Mouse (Mus musculus) limb, embryonic 14.5 days (tissue): ENCODE measurements around the gene Zfp612. TPM values are rescaled to one million over a fixed set of nuclear protein-coding genes. Genes with fewer than 3 reads are reported as not detected.

Source experiments
- ATAC-seq: fragments of 200-750 bp; cut with Nextera tagmentation; 2 replicates; pipeline ENCODE4 v1.8.0; 2017; ENCODE audit warnings: low read depth, moderate number of reproducible peaks, moderate TSS enrichment; ENCODE audit not compliant: low FRiP score
- DNase-seq: peaks from one replicate; pipeline ENCODE4 v3.0.0-alpha.2; 2015; ENCODE audit warnings: low spot score
- H3K27ac ChIP-seq: fragments of 300-500 bp; sonication (generic); replicated peaks from 2 replicates; pipeline ENCODE4 v1.5.1; 2014; ENCODE audit warnings: low read depth, mild to moderate bottlenecking, low read length, moderate library complexity, mixed read lengths
- H3K27me3 ChIP-seq: fragments of 300-500 bp; sonication (generic); 2 replicates; pipeline ENCODE4 v1.6.1; 2014; ENCODE audit warnings: low read length, mixed read lengths; ENCODE audit not compliant: control insufficient read depth, insufficient read depth
- H3K36me3 ChIP-seq: fragments of 300-500 bp; sonication (generic); 2 replicates; pipeline ENCODE4 v1.6.1; 2014; ENCODE audit warnings: mild to moderate bottlenecking, low read length, moderate library complexity, mixed read lengths; ENCODE audit not compliant: control insufficient read depth, insufficient read depth
- H3K4me1 ChIP-seq: fragments of 300-500 bp; sonication (generic); 2 replicates; pipeline ENCODE4 v1.6.1; 2014; ENCODE audit warnings: antibody characterized with exemption, low read length, mixed read lengths; ENCODE audit not compliant: control insufficient read depth, insufficient read depth
- H3K4me2 ChIP-seq: fragments of 300-500 bp; sonication (generic); replicated peaks from 2 replicates; pipeline ENCODE4 v1.6.1; 2014; ENCODE audit warnings: low read depth, mild to moderate bottlenecking, low read length, moderate library complexity; ENCODE audit not compliant: severe bottlenecking
- H3K4me3 ChIP-seq: fragments of 300-500 bp; sonication (generic); replicated peaks from 2 replicates; pipeline ENCODE4 v1.5.1; 2014; ENCODE audit warnings: low read length
- H3K9ac ChIP-seq: fragments of 300-500 bp; sonication (generic); 2 replicates; pipeline ENCODE4 v1.6.1; 2014; ENCODE audit warnings: mild to moderate bottlenecking, low read depth, low read length, moderate library complexity; ENCODE audit not compliant: severe bottlenecking
- H3K9me3 ChIP-seq: fragments of 300-500 bp; sonication (generic); 2 replicates; pipeline ENCODE4 v1.6.1; 2016; ENCODE audit warnings: low read length; ENCODE audit not compliant: control insufficient read depth
- POLR2A ChIP-seq: fragments of 200-500 bp; IDR thresholded peaks from 2 replicates; pipeline ENCODE4 v1.8.0; 2012; ENCODE audit warnings: inconsistent platforms, mild to moderate bottlenecking, moderate library complexity, borderline replicate concordance; ENCODE audit not compliant: insufficient read depth, insufficient read length; ENCODE audit errors: extremely low read depth
- WGBS: fragments of 180-500 bp; shearing (Covaris S2); extraction: QIAGEN DNeasy Blood & Tissue Kit; methylation state at CpG from one replicate; pipeline ENCODE4 v1.1.7; 2014; 5-methylcytosine and 5-hydroxymethylcytosine counted together
- polyA plus RNA-seq, 2 experiments: library from polyadenylated mRNA; depleted of rRNA in 1 of 2; stranded (reverse) in 1 of 2; unstranded in 1 of 2; fragments of >200 nt; fragmentation: Nextera tagmentation in 1 of 2; extraction: Ambion mirVana in 1 of 2; gene quantifications; 2 replicates each; pipeline versions ENCODE4 v1.2.1 to v1.2.3; 2012 to 2014

The Zfp612 gene
- polyA plus RNA-seq, 2 experiments, result 7.8 to 8.8 TPM

GRCm38 (mm10) chr8:110119715-110120114 is 40.2 kb downstream of the Zfp612 start:
- WGBS, result 47% methylated on average over 6 of the region's 6 CpGs
- H3K27ac ChIP-seq, result no peak overlapping the region
- no peak for DNase-seq
- no peaks in the 10 kb centered on the region for H3K9me3 ChIP-seq
- TF ChIP-seq POLR2A, result no peak
- H3K4me1 ChIP-seq, result no peaks in the 10 kb centered on the region
- H3K4me2 ChIP-seq, result no peak overlapping the region
- ATAC-seq, result no peak
- H3K4me3 ChIP-seq, result no peak overlapping the region
- H3K36me3 ChIP-seq, result no peaks in the 10 kb centered on the region
- H3K27me3 ChIP-seq, result no peaks in the 10 kb centered on the region
- no peak overlapping the region for H3K9ac ChIP-seq

- no peak for TF ChIP-seq POLR2A
- WGBS, result 20% methylated on average over 13 of the region's 13 CpGs
- ATAC-seq (0 out of 2 replicates have a peak, but pooled peaks have one; percentile 26), DNase-seq (peak; percentile 76)
- Histone ChIP-seq H3K4me1 (no peaks in the 10 kb centered on the region), H3K9me3 (no peaks in the 10 kb centered on the region), H3K9ac (no peak overlapping the region), H3K27ac (no peak overlapping the region), H3K36me3 (no peaks in the 10 kb centered on the region), H3K4me3 (no peak overlapping the region), H3K4me2 (no peak overlapping the region), H3K27me3 (no peaks in the 10 kb centered on the region)
Observed at GRCm38 (mm10) chr8:110130537-110130936, 51.0 kb downstream of the Zfp612 start.

- no peaks in the 10 kb centered on the region for H3K4me1 ChIP-seq
- no peak overlapping the region for H3K4me3 ChIP-seq
- H3K9me3 ChIP-seq, result no peaks in the 10 kb centered on the region
- TF ChIP-seq POLR2A, result no peak
- no peak overlapping the region for H3K9ac ChIP-seq
- H3K27me3 ChIP-seq, result no peaks in the 10 kb centered on the region
- no peak overlapping the region for H3K27ac ChIP-seq
- DNase-seq (no peak), ATAC-seq (no peak)
- no peaks in the 10 kb centered on the region for H3K36me3 ChIP-seq
- H3K4me2 ChIP-seq, result no peak overlapping the region
- WGBS, result 86% methylated on average over 8 of the region's 8 CpGs
Observed at GRCm38 (mm10) chr8:110134236-110134635, 54.7 kb downstream of the Zfp612 start.

GRCm38 (mm10) chr8:110135515-110135914 is 56.0 kb downstream of the Zfp612 start:
- no peak overlapping the region for H3K27ac ChIP-seq
- no peaks in the 10 kb centered on the region for H3K9me3 ChIP-seq
- no peak for ATAC-seq
- WGBS, result 76% methylated on average over 7 of the region's 7 CpGs
- no peak overlapping the region for H3K4me2 ChIP-seq
- H3K4me3 ChIP-seq, result no peak overlapping the region
- no peaks in the 10 kb centered on the region for H3K36me3 ChIP-seq
- H3K4me1 ChIP-seq, result no peaks in the 10 kb centered on the region
- no peak overlapping the region for H3K9ac ChIP-seq
- no peak for TF ChIP-seq POLR2A
- no peak for DNase-seq
- no peaks in the 10 kb centered on the region for H3K27me3 ChIP-seq

GRCm38 (mm10) chr8:110140156-110140555 is 60.6 kb downstream of the Zfp612 start:
- no peaks in the 10 kb centered on the region for H3K4me1 ChIP-seq
- no peak overlapping the region for H3K4me2 ChIP-seq
- TF ChIP-seq POLR2A, result no peak
- 88% methylated on average over 3 of the region's 3 CpGs for WGBS
- H3K36me3 ChIP-seq, result no peaks in the 10 kb centered on the region
- H3K9me3 ChIP-seq, result no peaks in the 10 kb centered on the region
- DNase-seq, result no peak
- no peak overlapping the region for H3K27ac ChIP-seq
- ATAC-seq, result no peak
- H3K4me3 ChIP-seq, result no peak overlapping the region
- H3K27me3 ChIP-seq, result no peaks in the 10 kb centered on the region
- no peak overlapping the region for H3K9ac ChIP-seq

GRCm38 (mm10) chr8:110140770-110141169 is 61.2 kb downstream of the Zfp612 start:
- TF ChIP-seq POLR2A, result no peak
- ATAC-seq, result no peak
- WGBS, result 67% methylated on average over 4 of the region's 4 CpGs

More at GRCm38 (mm10) chr8:110140770-110141169, 61.2 kb downstream of the Zfp612 start:
- DNase-seq, result no peak
- Histone ChIP-seq H3K4me1 (no peaks in the 10 kb centered on the region), H3K27ac (no peak overlapping the region), H3K9ac (no peak overlapping the region), H3K36me3 (no peaks in the 10 kb centered on the region), H3K4me2 (no peak overlapping the region), H3K4me3 (no peak overlapping the region), H3K27me3 (no peaks in the 10 kb centered on the region), H3K9me3 (no peaks in the 10 kb centered on the region)

Other genes starting within 250 kb of the Zfp612 start
- gene Phlpp2, start 211.2 kb upstream of the Zfp612 start, polyA plus RNA-seq (2012; rRNA removed), result 12.0 and 13.8 TPM in 2 replicates
- gene Phlpp2, start 211.2 kb upstream of the Zfp612 start, polyA plus RNA-seq (2014; fragmentation: Nextera tagmentation; extraction: Ambion mirVana), result 3.3 and 4.1 TPM in 2 replicates
- gene Marveld3, start 117.5 kb upstream of the Zfp612 start, polyA plus RNA-seq (2012; rRNA removed), result 0.49 and 1.2 TPM in 2 replicates
- gene Marveld3, start 117.5 kb upstream of the Zfp612 start, polyA plus RNA-seq (2014; fragmentation: Nextera tagmentation; extraction: Ambion mirVana), result 2.4 and 3.1 TPM in 2 replicates
- 0.09 and 0.14 TPM in 2 replicates for gene Tat, start 89.3 kb upstream of the Zfp612 start, polyA plus RNA-seq (2012; rRNA removed)
- not detected in 2 replicates for gene Tat, start 89.3 kb upstream of the Zfp612 start, polyA plus RNA-seq (2014; fragmentation: Nextera tagmentation; extraction: Ambion mirVana)
- 0.06 TPM in 1 of 2 replicates, not detected in the other for gene Chst4, start 40.0 kb upstream of the Zfp612 start, polyA plus RNA-seq (2012; rRNA removed)
- gene Chst4, start 40.0 kb upstream of the Zfp612 start, polyA plus RNA-seq (2014; fragmentation: Nextera tagmentation; extraction: Ambion mirVana), result not detected in 2 replicates
- not detected in 2 replicates for gene Gm21964, start 21.5 kb downstream of the Zfp612 start, polyA plus RNA-seq (2012; rRNA removed)
- not detected in 2 replicates for gene Gm21964, start 21.5 kb downstream of the Zfp612 start, polyA plus RNA-seq (2014; fragmentation: Nextera tagmentation; extraction: Ambion mirVana)
- gene Gm17720, start 23.0 kb downstream of the Zfp612 start, polyA plus RNA-seq (2012; rRNA removed), result not detected in 2 replicates
- not detected in 2 replicates for gene Gm17720, start 23.0 kb downstream of the Zfp612 start, polyA plus RNA-seq (2014; fragmentation: Nextera tagmentation; extraction: Ambion mirVana)
- gene Calb2, start 88.5 kb downstream of the Zfp612 start, polyA plus RNA-seq (2012; rRNA removed), result 1.3 and 2.2 TPM in 2 replicates
- gene Calb2, start 88.5 kb downstream of the Zfp612 start, polyA plus RNA-seq (2014; fragmentation: Nextera tagmentation; extraction: Ambion mirVana), result 4.5 and 5.1 TPM in 2 replicates
- gene Cmtr2, start 135.9 kb downstream of the Zfp612 start, polyA plus RNA-seq (2012; rRNA removed), result 6.8 and 7.2 TPM in 2 replicates
- 8.1 and 8.6 TPM in 2 replicates for gene Cmtr2, start 135.9 kb downstream of the Zfp612 start, polyA plus RNA-seq (2014; fragmentation: Nextera tagmentation; extraction: Ambion mirVana)
- gene Hydin, start 187.2 kb downstream of the Zfp612 start, polyA plus RNA-seq (2012; rRNA removed), result 0.01 and 0.03 TPM in 2 replicates
- gene Hydin, start 187.2 kb downstream of the Zfp612 start, polyA plus RNA-seq (2014; fragmentation: Nextera tagmentation; extraction: Ambion mirVana), result 0.07 TPM in 1 of 2 replicates, not detected in the other